Mouse (Mus musculus): ENCODE measurements at regions not wholly inside any gene's neighbourhood (a gene's known extent, or its start where the extent isn't known, plus 50 kb on each side); places are given as distances from the start of the nearest gene placed in this dataset.
A peak's percentile ranks its signal among the peaks of the same experiment; 100 is the strongest.

GRCm38 (mm10) chr7:111420698-111421097, 337.9 kb upstream of the Eif4g2 start:
- no peak for DNase-seq

GRCm38 (mm10) chr7:111417735-111418134, 334.9 kb upstream of the Eif4g2 start:
- no peak for DNase-seq

GRCm38 (mm10) chr7:111416061-111416460, 333.2 kb upstream of the Eif4g2 start:
- no peak for DNase-seq

GRCm38 (mm10) chr7:111413745-111414144, 330.9 kb upstream of the Eif4g2 start:
- no peak for DNase-seq

- no peak for DNase-seq
Observed at GRCm38 (mm10) chr7:111412957-111413356, 330.1 kb upstream of the Eif4g2 start.

GRCm38 (mm10) chr7:111411386-111411960, 328.6 kb upstream of the Eif4g2 start:
- no peak for DNase-seq

- DNase-seq: no peak
Observed at GRCm38 (mm10) chr7:111395972-111396371, 313.1 kb upstream of the Eif4g2 start.

GRCm38 (mm10) chr7:111395111-111395510, 312.3 kb upstream of the Eif4g2 start:
- no peak for DNase-seq

- DNase-seq: no peak
Observed at GRCm38 (mm10) chr7:111393846-111394245, 311.0 kb upstream of the Eif4g2 start.

- no peak for DNase-seq
Observed at GRCm38 (mm10) chr7:111389690-111390089, 306.9 kb upstream of the Eif4g2 start.

GRCm38 (mm10) chr7:111374534-111374933, 291.7 kb upstream of the Eif4g2 start:
- no peak for DNase-seq

GRCm38 (mm10) chr7:111373380-111374173, 290.7 kb upstream of the Eif4g2 start:
- no peak for DNase-seq

GRCm38 (mm10) chr7:111370421-111370887, 287.6 kb upstream of the Eif4g2 start:
- DNase-seq: no peak

GRCm38 (mm10) chr7:111368296-111369004, 285.6 kb upstream of the Eif4g2 start:
- DNase-seq: no peak

GRCm38 (mm10) chr7:111366951-111367653, 284.3 kb upstream of the Eif4g2 start:
- no peak for DNase-seq

GRCm38 (mm10) chr7:111365384-111365783, 282.6 kb upstream of the Eif4g2 start:
- no peak for DNase-seq

GRCm38 (mm10) chr7:111363206-111363605, 280.4 kb upstream of the Eif4g2 start:
- no peak for DNase-seq

GRCm38 (mm10) chr7:111362646-111363045, 279.8 kb upstream of the Eif4g2 start:
- DNase-seq: no peak

GRCm38 (mm10) chr7:111355088-111355656, 272.3 kb upstream of the Eif4g2 start:
- DNase-seq: no peak

- no peak for DNase-seq
Observed at GRCm38 (mm10) chr7:111354066-111354465, 271.2 kb upstream of the Eif4g2 start.

- peak; percentile 6 for DNase-seq
Observed at GRCm38 (mm10) chr7:111352176-111352575, 269.3 kb upstream of the Eif4g2 start.

- DNase-seq: no peak
Observed at GRCm38 (mm10) chr7:111345117-111345516, 262.3 kb upstream of the Eif4g2 start.

- DNase-seq: no peak
Observed at GRCm38 (mm10) chr7:111337053-111337452, 254.2 kb upstream of the Eif4g2 start.

All from lung, postnatal 36 days (tissue).